Mouse (Mus musculus) embryonic fibroblast, embryonic 13.5 days (primary cell): ENCODE measurements around the gene Kcns1. TPM values are rescaled to one million over a fixed set of nuclear protein-coding genes. Genes with fewer than 3 reads are reported as not detected.

Source experiments
- H3K27ac ChIP-seq: 2 replicates; pipeline ENCODE4 v1.5.1; 2012; ENCODE audit warnings: low read length, control low read depth, inconsistent platforms; ENCODE audit not compliant: insufficient read depth
- H3K4me1 ChIP-seq: 2 replicates; pipeline ENCODE4 v1.6.1; 2011; ENCODE audit warnings: low read length; ENCODE audit not compliant: control insufficient read depth, insufficient read depth
- H3K4me3 ChIP-seq: 2 replicates; pipeline ENCODE4 v1.5.1; 2011; ENCODE audit warnings: mild to moderate bottlenecking, control low read depth, low read length; ENCODE audit not compliant: insufficient read depth
- CTCF ChIP-seq: IDR thresholded peaks from 2 replicates; pipeline ENCODE4 v1.5.1; 2011; ENCODE audit warnings: mild to moderate bottlenecking, control low read depth, low read length, moderate library complexity, borderline replicate concordance; ENCODE audit not compliant: insufficient read depth
- POLR2A ChIP-seq: IDR thresholded peaks from 2 replicates; pipeline ENCODE4 v1.6.1; 2011; ENCODE audit warnings: low read depth, mild to moderate bottlenecking, control low read depth, low read length, moderate library complexity
- polyA plus RNA-seq: library from polyadenylated mRNA; stranded (reverse); fragments of >200 nt; gene quantifications from 2 replicates; pipeline ENCODE4 v1.2.4, GENCODE M21; 2011; ENCODE audit warnings: low read depth; ENCODE audit not compliant: missing spikeins, insufficient read length

Gene Kcns1
- polyA plus RNA-seq, 1 experiment = 1.1 TPM

- H3K4me1 ChIP-seq = peaks cover 5% of the 10 kb centered on the region
- peak overlapping the region; percentile 60 for H3K27ac ChIP-seq
- H3K4me3 ChIP-seq = no peak overlapping the region
- no peak for TF ChIP-seq POLR2A
- no peak for TF ChIP-seq CTCF
These were observed 3.9 kb upstream of the Kcns1 start for GRCm38 (mm10) chr2:164174649-164175395.

- Histone ChIP-seq H3K27ac (no peak overlapping the region), H3K4me1 (peaks cover 5% of the 10 kb centered on the region), H3K4me3 (no peak overlapping the region)
- TF ChIP-seq CTCF (no peak), POLR2A (no peak)
These were observed 2.5 kb upstream of the Kcns1 start for GRCm38 (mm10) chr2:164173394-164173793.

- peaks cover 5% of the 10 kb centered on the region for H3K4me1 ChIP-seq
- TF ChIP-seq CTCF = no peak
- no peak for TF ChIP-seq POLR2A
- H3K4me3 ChIP-seq = no peak overlapping the region
- H3K27ac ChIP-seq = no peak overlapping the region
These were observed 587 bp downstream of the Kcns1 start for GRCm38 (mm10) chr2:164170326-164170725.

- TF ChIP-seq CTCF (no peak), POLR2A (no peak)
- no peak overlapping the region for H3K4me3 ChIP-seq
- H3K27ac ChIP-seq = no peak overlapping the region
- H3K4me1 ChIP-seq = no peaks in the 10 kb centered on the region
These were observed 2.4 kb downstream of the Kcns1 start for GRCm38 (mm10) chr2:164168571-164168946.

GRCm38 (mm10) chr2:164167752-164168570, 3.0 kb downstream of the Kcns1 start:
- Histone ChIP-seq H3K27ac (no peak overlapping the region), H3K4me1 (no peaks in the 10 kb centered on the region), H3K4me3 (no peak overlapping the region)
- no peak for TF ChIP-seq POLR2A
- TF ChIP-seq CTCF = no peak

GRCm38 (mm10) chr2:164164941-164165340, 6.0 kb downstream of the Kcns1 start:
- Histone ChIP-seq H3K4me1 (no peaks in the 10 kb centered on the region), H3K4me3 (no peak overlapping the region), H3K27ac (no peak overlapping the region)
- TF ChIP-seq CTCF (no peak), POLR2A (no peak)

GRCm38 (mm10) chr2:164161515-164162055, 9.3 kb downstream of the Kcns1 start:
- no peaks in the 10 kb centered on the region for H3K4me1 ChIP-seq
- no peak overlapping the region for H3K27ac ChIP-seq
- TF ChIP-seq POLR2A (no peak), CTCF (no peak)
- H3K4me3 ChIP-seq = no peak overlapping the region

GRCm38 (mm10) chr2:164158838-164159237, 12.1 kb downstream of the Kcns1 start:
- no peak overlapping the region; the same call in 1 of the 2 replicates for H3K27ac ChIP-seq
- no peak overlapping the region for H3K4me3 ChIP-seq
- TF ChIP-seq POLR2A (no peak), CTCF (no peak)
- H3K4me1 ChIP-seq = no peaks in the 10 kb centered on the region

GRCm38 (mm10) chr2:164156158-164156557, 14.8 kb downstream of the Kcns1 start:
- TF ChIP-seq POLR2A (no peak), CTCF (no peak)
- no peaks in the 10 kb centered on the region for H3K4me1 ChIP-seq
- H3K27ac ChIP-seq = no peak overlapping the region
- H3K4me3 ChIP-seq = no peak overlapping the region

GRCm38 (mm10) chr2:164154007-164154406, 16.9 kb downstream of the Kcns1 start:
- Histone ChIP-seq H3K4me3 (no peak overlapping the region), H3K4me1 (peaks cover 5% of the 10 kb centered on the region), H3K27ac (no peak overlapping the region)
- TF ChIP-seq POLR2A (no peak), CTCF (no peak)

- Histone ChIP-seq H3K27ac (no peak overlapping the region), H3K4me1 (peaks cover 5% of the 10 kb centered on the region), H3K4me3 (no peak overlapping the region)
- TF ChIP-seq CTCF (no peak), POLR2A (no peak)
These were observed 18.6 kb downstream of the Kcns1 start for GRCm38 (mm10) chr2:164152341-164152740.
